Mouse (Mus musculus): ENCODE results near the gene Pyurf. TPM values are rescaled to one million over a fixed set of nuclear protein-coding genes. Genes with fewer than 3 reads are reported as not detected.
A peak's percentile ranks its signal among the peaks of the same experiment; 100 is the strongest.

The Pyurf gene
- total RNA-seq (2021) = 10 to 100 TPM; 15.7 to 16.4 TPM
- long read RNA-seq, experiment 1, transcript Pyurf-201 (2 exons, 3,573 nt) = major isoform, 82 of 82 reads
- long read RNA-seq, experiment 1, partial matches to known transcripts = 0 of 82 reads
- long read RNA-seq, experiment 1, other reads (novel, unspliced or antisense) = 0 of 82 reads
- long read RNA-seq, experiment 2, transcript Pyurf-201 (2 exons, 3,573 nt) = major isoform, 34 of 34 reads
- long read RNA-seq, experiment 2, partial matches to known transcripts = 0 of 34 reads
- long read RNA-seq, experiment 2, other reads (novel, unspliced or antisense) = 0 of 34 reads

- DNase-seq = peak; percentile 90 to 93
These were observed at the start of gene Pyurf for GRCm38 (mm10) chr6:57691467-57692261. TSS of gene Pyurf (minus strand) at chr6:57692078.

- no peak for DNase-seq
These were observed 29.5 kb upstream of the Pyurf start for GRCm38 (mm10) chr6:57721347-57721746.

- no peak for DNase-seq
These were observed 19.8 kb upstream of the Pyurf start for GRCm38 (mm10) chr6:57711726-57712125.

GRCm38 (mm10) chr6:57706721-57707120, 14.8 kb upstream of the Pyurf start:
- no peak for DNase-seq

GRCm38 (mm10) chr6:57703703-57704102, 11.8 kb upstream of the Pyurf start:
- DNase-seq = no peak

- peak; percentile 97 to 98 for DNase-seq
These were observed 11.0 kb upstream of the Pyurf start for GRCm38 (mm10) chr6:57702743-57703499.

GRCm38 (mm10) chr6:57702376-57702742, 10.5 kb upstream of the Pyurf start, which contains the start of gene Lancl2:
TSS of gene Lancl2 (plus strand) at chr6:57702540.
- DNase-seq = peak; percentile 36 to 57

- DNase-seq = no peak
These were observed 9.8 kb upstream of the Pyurf start for GRCm38 (mm10) chr6:57701686-57702085.

- no peak for DNase-seq
These were observed 1.2 kb upstream of the Pyurf start for GRCm38 (mm10) chr6:57693116-57693515.

- no peak for DNase-seq
These were observed 7.7 kb downstream of the Pyurf start for GRCm38 (mm10) chr6:57684156-57684555.

- DNase-seq = no peak
These were observed 30.6 kb downstream of the Pyurf start for GRCm38 (mm10) chr6:57661295-57661694.

GRCm38 (mm10) chr6:57647256-57647655, 44.6 kb downstream of the Pyurf start:
- no peak for DNase-seq

GRCm38 (mm10) chr6:57641789-57642188, 50.1 kb downstream of the Pyurf start:
- DNase-seq = peak; percentile 75 to 83

- DNase-seq = no peak
These were observed 52.3 kb downstream of the Pyurf start for GRCm38 (mm10) chr6:57639531-57639930.

Other genes starting within 250 kb of the Pyurf start
- gene Ppm1k, start 156.6 kb downstream of the Pyurf start, total RNA-seq (2021) = 10 to 100 TPM; 21.3 to 31.3 TPM
- gene Herc6, start 111.1 kb downstream of the Pyurf start, total RNA-seq (2021) = 10 to 100 TPM; 18.1 to 23.1 TPM
- gene Lancl2, start 10.5 kb upstream of the Pyurf start, total RNA-seq (2021) = 10 to 100 TPM; 15.1 to 21.3 TPM
- gene Vopp1, start 133.1 kb upstream of the Pyurf start, total RNA-seq (2021) = 10 to 100 TPM; 14.1 to 15.8 TPM
- not detected for gene Vmn1r21, start 158.3 kb upstream of the Pyurf start, total RNA-seq (2021)
- not detected for gene Vmn1r22, start 215.9 kb upstream of the Pyurf start, total RNA-seq (2021)
- gene Vmn1r23, start 234.8 kb upstream of the Pyurf start, total RNA-seq (2021) = not detected

Data from adrenal gland, postnatal 36 days (tissue).